10 mouse cellular contexts compared by ENCODE assay signal in the genomic region with DNA sequence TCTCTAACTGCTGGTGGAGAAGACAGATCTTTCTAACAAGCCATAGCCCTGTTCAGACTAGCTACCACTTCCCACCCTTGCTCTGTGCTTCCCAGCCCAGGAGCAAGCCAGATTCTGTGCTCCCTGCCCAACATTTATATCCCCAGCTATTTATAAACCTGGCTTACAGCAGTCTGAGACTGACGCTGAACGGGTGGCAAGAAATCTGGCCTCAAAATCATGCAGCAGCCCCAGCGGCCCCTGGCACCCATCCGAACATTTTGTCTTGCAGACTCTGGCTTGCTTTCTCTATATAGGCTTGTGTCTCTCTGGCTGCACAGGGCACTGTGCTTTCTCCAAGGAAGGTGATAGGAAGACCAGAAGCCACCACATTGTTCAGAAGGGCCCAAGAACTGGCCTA. TPM values are rescaled to one million over a fixed set of nuclear protein-coding genes. Genes with fewer than 3 reads are reported as not detected.
A peak's percentile ranks its signal among the peaks of the same experiment; 100 is the strongest.
DNase-seq lines count a peak whose midpoint lies in the region; ATAC-seq lines count a peak whose summit lies in the region.
"Had no signal": no experiment of that assay in that cellular context is flagged by ENCODE, and none has a peak within 500 bp of the region (broad histone marks: within the 10 kb centered on the region; RNA-seq: fewer than 3 reads in every experiment).

No protein-coding gene starts in this region.

- intact Hi-C loops in gastrocnemius, postnatal 36 days (cut with DNase I), result no loop called here
- intact Hi-C loops in gastrocnemius, postnatal 14 days (cut with DNase I; ENCODE audit: low total_unique reads), result no loop called here
- intact Hi-C loops in left cerebral cortex, postnatal 14 days (cut with DNase I), result loop anchor here (5.0 kb wide), 1 partner anchor 44 kb away; the partner anchor contains the start of gene Ksr1

- DNase-seq in gastrocnemius, adult 18-20 months (ENCODE audit: low spot score), result peak; percentile 72
- DNase-seq in gastrocnemius, postnatal 36 days, result no peak
- DNase-seq in adipocyte (ENCODE audit: low spot score) (peak; percentile 58), MN1 (ENCODE audit: low spot score) (no peak)
- DNase-seq in gastrocnemius, postnatal 14 days, result peak; percentile 49
- DNase-seq in left cerebral cortex, postnatal 14 days (ENCODE audit: low spot score in 2 of 2), result peak; percentile 60 to 72
- no peak for DNase-seq in kidney, postnatal 25 days
- DNase-seq: cerebellum, adult 9-11 months had no signal

- no peak for ATAC-seq in activated CD4-positive, CD25-positive, alpha-beta regulatory T cell, adult 4 months
- ATAC-seq: inflammation-experienced regulatory T-cells, adult 6 months had no signal

RNA-seq across cellular contexts. Expression of gene Ksr1, which starts 45.0 kb away (rescaled TPM):
- total RNA-seq in gastrocnemius, adult 18-20 months (2021), result 100 to 1,000 TPM; 103 to 116 TPM
- 10 to 100 TPM; 72.2 to 74.8 TPM for total RNA-seq in gastrocnemius, postnatal 36 days (2021)
- 10 to 100 TPM; 62.2 to 73.3 TPM for total RNA-seq in gastrocnemius, postnatal 14 days (2021)
- 10 to 100 TPM; 55.5 to 56.7 TPM for total RNA-seq in left cerebral cortex, postnatal 14 days (2021)
- 1 to 10 TPM; 2.9 to 3.8 TPM for polyA plus RNA-seq in activated CD4-positive, CD25-positive, alpha-beta regulatory T cell, adult 4 months (2017; shearing (Covaris generic))

Comparison
In these comparisons a context has a peak if more than half of its experiments do, and no peak if none do; other contexts are left out.
1. DNase-seq: peak in gastrocnemius, adult 18-20 months (single experiment), adipocyte (single experiment), gastrocnemius, postnatal 14 days (single experiment) and left cerebral cortex, postnatal 14 days (2 of 2); none in gastrocnemius, postnatal 36 days (0 of 2), kidney, postnatal 25 days (0 of 2) and MN1 (single experiment).